Comparison of ENCODE assay signal across 10 mouse cellular contexts in genomic region chr16:31883302-31883701, GRCm38 (mm10). TPM values are rescaled to one million over a fixed set of nuclear protein-coding genes. Genes with fewer than 3 reads are reported as not detected.
DNase-seq lines count a peak whose midpoint lies in the region; ATAC-seq lines count a peak whose summit lies in the region.
"Had no signal": no experiment of that assay in that cellular context is flagged by ENCODE, and none has a peak within 500 bp of the region (broad histone marks: within the 10 kb centered on the region; RNA-seq: fewer than 3 reads in every experiment).

No protein-coding gene starts in this region.

- no peaks in the 10 kb centered on the region for H3K9me3 ChIP-seq in intestine, embryonic 14.5 days (ENCODE audit: control insufficient read depth, low read length)
- no peaks in the 10 kb centered on the region for H3K9me3 ChIP-seq in intestine, embryonic 16.5 days (ENCODE audit: control insufficient read depth, low read length)
- no peaks in the 10 kb centered on the region for H3K9me3 ChIP-seq in neural tube, embryonic 13.5 days
- no peaks in the 10 kb centered on the region for H3K9me3 ChIP-seq in neural tube, embryonic 15.5 days (replicated peaks)
- no peaks in the 10 kb centered on the region for H3K9me3 ChIP-seq in embryonic facial prominence, embryonic 11.5 days (replicated peaks; ENCODE audit: control insufficient read depth, low read length)
- no peaks in the 10 kb centered on the region for H3K9me3 ChIP-seq in stomach, embryonic 15.5 days

- peak overlapping the region; percentile 33; the same call in 1 of the 2 replicates for H3K4me2 ChIP-seq in intestine, embryonic 14.5 days (ENCODE audit: low read length)
- no peak overlapping the region for H3K4me2 ChIP-seq in intestine, embryonic 16.5 days (ENCODE audit: low read depth, low read length)
- 0 out of 2 replicates have a peak overlapping the region, but pooled peaks have one; percentile 22 for H3K4me2 ChIP-seq in neural tube, embryonic 13.5 days
- H3K4me2 ChIP-seq in neural tube, embryonic 15.5 days: no peak overlapping the region
- peak overlapping the region; percentile 10; the same call in 1 of the 2 replicates for H3K4me2 ChIP-seq in embryonic facial prominence, embryonic 11.5 days (ENCODE audit: low read depth, low read length)
- peak overlapping the region; percentile 33 for H3K4me2 ChIP-seq in stomach, embryonic 15.5 days

- H3K9ac ChIP-seq in intestine, embryonic 14.5 days (ENCODE audit: low read length): no peak overlapping the region
- no peak overlapping the region for H3K9ac ChIP-seq in intestine, embryonic 16.5 days (ENCODE audit: low read depth, low read length)
- H3K9ac ChIP-seq in neural tube, embryonic 13.5 days: no peak overlapping the region
- H3K9ac ChIP-seq in neural tube, embryonic 15.5 days (replicated peaks): no peak overlapping the region
- no peak overlapping the region for H3K9ac ChIP-seq in embryonic facial prominence, embryonic 11.5 days (replicated peaks; ENCODE audit: low read length)
- no peak overlapping the region for H3K9ac ChIP-seq in stomach, embryonic 15.5 days

- no peak overlapping the region for H3K4me3 ChIP-seq in intestine, embryonic 14.5 days (ENCODE audit: low read depth, low read length)
- H3K4me3 ChIP-seq in intestine, embryonic 16.5 days (ENCODE audit: low read length): no peak overlapping the region
- H3K4me3 ChIP-seq in neural tube, embryonic 13.5 days: no peak overlapping the region
- H3K4me3 ChIP-seq in neural tube, embryonic 15.5 days (replicated peaks): no peak overlapping the region
- no peak overlapping the region for H3K4me3 ChIP-seq in embryonic facial prominence, embryonic 11.5 days (ENCODE audit: low read depth, low read length)
- no peak overlapping the region for H3K4me3 ChIP-seq in stomach, embryonic 15.5 days (replicated peaks)

- 61% methylated on average over 14 of the region's 14 CpGs for WGBS in intestine, embryonic 14.5 days
- WGBS in intestine, embryonic 16.5 days: 68% methylated on average over 14 of the region's 14 CpGs
- WGBS in neural tube, embryonic 13.5 days: 73% methylated on average over 14 of the region's 14 CpGs
- WGBS in neural tube, embryonic 15.5 days: 78% methylated on average over 14 of the region's 14 CpGs
- 76% methylated on average over 14 of the region's 14 CpGs for WGBS in embryonic facial prominence, embryonic 11.5 days
- WGBS in stomach, embryonic 15.5 days: 54% methylated on average over 14 of the region's 14 CpGs

- DNase-seq in intestine, embryonic 14.5 days (ENCODE audit: low spot score): no peak
- no peak for DNase-seq in embryonic facial prominence, embryonic 11.5 days (ENCODE audit: low spot score)
- DNase-seq: cerebellum, adult 2 months had no signal

- ATAC-seq in intestine, embryonic 14.5 days (replicated peaks; ENCODE audit: low FRiP score, low TSS enrichment, low read depth): no peak
- ATAC-seq in intestine, embryonic 16.5 days: no peak
- ATAC-seq in neural tube, embryonic 13.5 days (ENCODE audit: low read depth): no peak; the same call in 1 of the 2 replicates
- ATAC-seq in neural tube, embryonic 15.5 days (ENCODE audit: low FRiP score): no peak
- no peak for ATAC-seq in embryonic facial prominence, embryonic 11.5 days (replicated peaks; ENCODE audit: insufficient number of reproducible peaks, low FRiP score, low TSS enrichment, low read depth)
- ATAC-seq in stomach, embryonic 15.5 days (ENCODE audit: insufficient read depth, low FRiP score, low read depth): no peak
- no peak for ATAC-seq in activated CD4-positive, CD25-positive, alpha-beta regulatory T cell, adult 4 months
- no peak for ATAC-seq in cerebellum, adult (ENCODE audit: insufficient number of reproducible peaks, low FRiP score, low TSS enrichment)

- 0 out of 2 replicates have a peak overlapping the region, but pooled peaks have one; percentile 7 for H3K27ac ChIP-seq in intestine, embryonic 14.5 days (ENCODE audit: low read depth)
- no peak overlapping the region for H3K27ac ChIP-seq in intestine, embryonic 16.5 days (ENCODE audit: low read length)
- no peak overlapping the region for H3K27ac ChIP-seq in neural tube, embryonic 13.5 days (replicated peaks)
- H3K27ac ChIP-seq in neural tube, embryonic 15.5 days (replicated peaks): no peak overlapping the region
- H3K27ac ChIP-seq in embryonic facial prominence, embryonic 11.5 days (replicated peaks; ENCODE audit: low read depth, low read length): no peak overlapping the region
- no peak overlapping the region for H3K27ac ChIP-seq in stomach, embryonic 15.5 days

- no peaks in the 10 kb centered on the region for H3K4me1 ChIP-seq in intestine, embryonic 14.5 days (replicated peaks; ENCODE audit: control insufficient read depth, insufficient read depth, low read length)
- peaks cover 7% of the 10 kb centered on the region for H3K4me1 ChIP-seq in intestine, embryonic 16.5 days (ENCODE audit: control insufficient read depth, insufficient read depth, low read length)
- peaks cover 24% of the 10 kb centered on the region for H3K4me1 ChIP-seq in neural tube, embryonic 13.5 days (replicated peaks)
- H3K4me1 ChIP-seq in neural tube, embryonic 15.5 days: peaks cover 27% of the 10 kb centered on the region
- H3K4me1 ChIP-seq in embryonic facial prominence, embryonic 11.5 days (ENCODE audit: control insufficient read depth, insufficient read depth, low read length): no peaks in the 10 kb centered on the region
- peaks cover 14% of the 10 kb centered on the region for H3K4me1 ChIP-seq in stomach, embryonic 15.5 days

- H3K36me3 ChIP-seq in intestine, embryonic 14.5 days (ENCODE audit: control insufficient read depth, insufficient read depth, low read length): no peaks in the 10 kb centered on the region
- H3K36me3 ChIP-seq in intestine, embryonic 16.5 days (ENCODE audit: control insufficient read depth, insufficient read depth, low read length): no peaks in the 10 kb centered on the region
- no peaks in the 10 kb centered on the region for H3K36me3 ChIP-seq in neural tube, embryonic 13.5 days
- no peaks in the 10 kb centered on the region for H3K36me3 ChIP-seq in neural tube, embryonic 15.5 days
- H3K36me3 ChIP-seq in embryonic facial prominence, embryonic 11.5 days (replicated peaks; ENCODE audit: control insufficient read depth, insufficient read depth, low read depth, low read length): no peaks in the 10 kb centered on the region
- no peaks in the 10 kb centered on the region for H3K36me3 ChIP-seq in stomach, embryonic 15.5 days

- no peaks in the 10 kb centered on the region for H3K27me3 ChIP-seq in intestine, embryonic 14.5 days (replicated peaks; ENCODE audit: control insufficient read depth, insufficient read depth, low read length)
- H3K27me3 ChIP-seq in intestine, embryonic 16.5 days (replicated peaks; ENCODE audit: control insufficient read depth, insufficient read depth, low read length): no peaks in the 10 kb centered on the region
- H3K27me3 ChIP-seq in neural tube, embryonic 13.5 days: no peaks in the 10 kb centered on the region; the same call in 1 of the 2 replicates
- H3K27me3 ChIP-seq in neural tube, embryonic 15.5 days (replicated peaks): no peaks in the 10 kb centered on the region
- no peaks in the 10 kb centered on the region for H3K27me3 ChIP-seq in embryonic facial prominence, embryonic 11.5 days (ENCODE audit: control insufficient read depth, insufficient read depth, low read length)
- no peaks in the 10 kb centered on the region for H3K27me3 ChIP-seq in stomach, embryonic 15.5 days (replicated peaks)

RNA-seq across cellular contexts. Expression of gene Meltf, which starts 4.7 kb away (rescaled TPM):
- 0.12 and 0.16 TPM in 2 replicates for polyA plus RNA-seq in intestine, embryonic 14.5 days (2014; fragmentation: Nextera tagmentation; extraction: Ambion mirVana)
- 106 and 225 TPM in 2 replicates for polyA plus RNA-seq in intestine, embryonic 16.5 days (2015; fragmentation: Nextera tagmentation; extraction: Ambion mirVana)
- polyA plus RNA-seq in neural tube, embryonic 13.5 days (2015; fragmentation: Nextera tagmentation; extraction: Ambion mirVana): 0.32 TPM in 2 replicates
- 0.42 and 0.61 TPM in 2 replicates for polyA plus RNA-seq in neural tube, embryonic 15.5 days (2015; fragmentation: Nextera tagmentation; extraction: Ambion mirVana)
- 0.07 TPM in 1 of 2 replicates, not detected in the other for polyA plus RNA-seq in embryonic facial prominence, embryonic 11.5 days (2014; fragmentation: Nextera tagmentation; extraction: Ambion mirVana)
- 1.4 and 2.3 TPM in 2 replicates for polyA plus RNA-seq in stomach, embryonic 15.5 days (2015; fragmentation: Nextera tagmentation; extraction: Ambion mirVana)
- not detected for polyA plus RNA-seq in activated CD4-positive, CD25-positive, alpha-beta regulatory T cell, adult 4 months (2017; shearing (Covaris generic))
- polyA plus RNA-seq: forebrain, embryonic 11.5 days had no signal

RNA-seq across cellular contexts. Expression of gene Pigz, which starts 50.3 kb away (rescaled TPM):
- polyA plus RNA-seq in intestine, embryonic 14.5 days (2014; fragmentation: Nextera tagmentation; extraction: Ambion mirVana): 0.57 and 0.66 TPM in 2 replicates
- polyA plus RNA-seq in intestine, embryonic 16.5 days (2015; fragmentation: Nextera tagmentation; extraction: Ambion mirVana): 0.40 and 0.70 TPM in 2 replicates
- 2.0 and 4.3 TPM in 2 replicates for polyA plus RNA-seq in neural tube, embryonic 13.5 days (2015; fragmentation: Nextera tagmentation; extraction: Ambion mirVana)
- polyA plus RNA-seq in neural tube, embryonic 15.5 days (2015; fragmentation: Nextera tagmentation; extraction: Ambion mirVana): 5.2 and 5.7 TPM in 2 replicates
- 0.41 and 0.56 TPM in 2 replicates for polyA plus RNA-seq in embryonic facial prominence, embryonic 11.5 days (2014; fragmentation: Nextera tagmentation; extraction: Ambion mirVana)
- polyA plus RNA-seq in stomach, embryonic 15.5 days (2015; fragmentation: Nextera tagmentation; extraction: Ambion mirVana): 0.51 and 0.72 TPM in 2 replicates
- polyA plus RNA-seq in activated CD4-positive, CD25-positive, alpha-beta regulatory T cell, adult 4 months (2017; shearing (Covaris generic)): under 1 TPM; 0.44 to 0.64 TPM

Comparison
In these comparisons a context has a peak if more than half of its experiments do, and no peak if none do; other contexts are left out.
1. H3K4me2 ChIP-seq: peak in intestine, embryonic 14.5 days (single experiment), neural tube, embryonic 13.5 days (single experiment), embryonic facial prominence, embryonic 11.5 days (single experiment) and stomach, embryonic 15.5 days (single experiment); none in intestine, embryonic 16.5 days (single experiment) and neural tube, embryonic 15.5 days (single experiment).
2. RNA of gene Meltf, which starts 4.7 kb away (polyA plus RNA-seq): 106 to 225 TPM in intestine, embryonic 16.5 days; 1.4 to 2.3 TPM in stomach, embryonic 15.5 days, 0.42 to 0.61 TPM in neural tube, embryonic 15.5 days, 0.32 TPM in neural tube, embryonic 13.5 days, 0.12 to 0.16 TPM in intestine, embryonic 14.5 days, 0.07 TPM in embryonic facial prominence, embryonic 11.5 days and not detected in activated CD4-positive, CD25-positive, alpha-beta regulatory T cell, adult 4 months; every median in the first group is over 10 times any median in the second.